Mouse (Mus musculus): ENCODE results near the gene Kcnk3.

DNA sequence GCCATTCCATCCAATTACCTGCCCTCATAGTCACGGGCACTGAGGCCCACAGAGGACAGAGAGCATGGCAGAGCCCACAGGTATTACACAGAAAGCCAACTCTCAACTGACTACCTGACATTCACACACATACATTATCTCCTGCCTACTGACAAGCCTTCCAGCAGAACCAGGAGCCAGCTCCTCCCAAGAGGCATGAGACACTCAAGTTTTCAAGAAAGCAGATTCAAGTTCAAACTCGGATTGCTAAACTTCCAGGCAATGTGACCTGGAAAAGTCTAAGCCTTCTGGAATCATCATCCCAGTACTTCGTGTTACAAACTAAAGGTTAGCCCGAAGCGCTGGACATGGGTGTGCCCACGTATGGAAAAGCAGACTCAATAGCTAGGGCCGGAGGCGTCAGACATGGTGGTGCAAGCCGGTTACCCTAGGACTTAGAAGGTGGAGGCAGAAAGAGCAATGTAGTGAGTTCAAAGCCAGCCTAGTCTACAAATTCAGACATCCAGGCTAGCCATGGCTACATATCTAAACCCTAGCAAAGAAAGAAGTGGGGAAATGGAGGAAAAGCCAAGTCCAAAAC is 33.3 kb downstream of the Kcnk3 start:
- TF ChIP-seq CTCF (IDR thresholded peaks at IDR 0.05; ENCODE audit: low read depth) = no peak
- TF ChIP-seq EP300 (IDR thresholded peaks at IDR 0.05; ENCODE audit: low read depth) = no peak
